Mouse (Mus musculus): ENCODE measurements around the gene Dda1. TPM values are rescaled to one million over a fixed set of nuclear protein-coding genes. Genes with fewer than 3 reads are reported as not detected.

Dda1 gene
- polyA plus RNA-seq, 1 experiment: 18.8 TPM

- H3K4me3 ChIP-seq (replicated peaks; ENCODE audit: control insufficient read depth, low read depth, low read length): peak within 1 kb of the TSS; percentile 83
- under 1% methylated on average over 59 of the region's 59 CpGs for WGBS
- peak within 1 kb of the TSS; percentile 45 for H3K27ac ChIP-seq (ENCODE audit: control insufficient read depth, insufficient read depth, low read depth, low read length, poor library complexity)
- H3K4me1 ChIP-seq (ENCODE audit: control insufficient read depth, insufficient read depth, low read length): peaks cover 2% of the 10 kb centered on the region; the same call in 1 of the 2 replicates
- TF ChIP-seq CTCF (IDR thresholded peaks at IDR 0.05; ENCODE audit: control insufficient read depth, insufficient read depth, low read length) (peak; percentile 93), POLR2A (IDR thresholded peaks at IDR 0.05; ENCODE audit: borderline replicate concordance, control insufficient read depth, low read depth, low read length) (peak; percentile 45; the same call in 1 of the 2 replicates)
Observed at GRCm38 (mm10) chr8:71464513-71465500, 4.2 kb upstream of the Dda1 start, which contains the start of gene Mrpl34. Gene Mrpl34 (plus strand): TSS chr8:71464959.

DNA sequence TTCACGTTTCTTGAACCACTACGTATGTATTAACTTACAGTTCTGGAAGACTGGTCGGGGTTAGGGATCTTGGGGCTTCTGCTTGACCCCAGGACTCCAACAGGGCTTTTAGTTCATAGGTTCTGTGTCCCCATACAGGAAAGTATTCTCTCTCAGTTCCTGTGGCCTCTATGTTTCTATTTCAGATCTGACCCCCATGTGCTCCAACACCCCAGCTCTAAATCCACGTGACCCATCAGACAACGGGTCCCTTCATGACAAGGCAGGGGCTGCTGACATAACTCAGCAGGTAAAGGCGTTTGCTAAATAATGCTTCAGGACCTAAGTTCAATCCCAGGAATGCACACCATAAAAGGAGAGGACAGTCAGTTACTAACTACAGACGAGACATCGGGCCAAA lies 3.3 kb upstream of the Dda1 start:
- no peak for TF ChIP-seq CTCF (IDR thresholded peaks at IDR 0.05; ENCODE audit: control insufficient read depth, insufficient read depth, low read length)
- no peak for TF ChIP-seq POLR2A (IDR thresholded peaks at IDR 0.05; ENCODE audit: borderline replicate concordance, control insufficient read depth, low read depth, low read length)
- Histone ChIP-seq H3K4me3 (replicated peaks; ENCODE audit: control insufficient read depth, low read depth, low read length) (no peak overlapping the region), H3K4me1 (ENCODE audit: control insufficient read depth, insufficient read depth, low read length) (peaks cover 2% of the 10 kb centered on the region; the same call in 1 of the 2 replicates), H3K27ac (ENCODE audit: control insufficient read depth, insufficient read depth, low read depth, low read length, poor library complexity) (no peak overlapping the region)
- WGBS: 79% methylated on average over 8 of the region's 8 CpGs

DNA sequence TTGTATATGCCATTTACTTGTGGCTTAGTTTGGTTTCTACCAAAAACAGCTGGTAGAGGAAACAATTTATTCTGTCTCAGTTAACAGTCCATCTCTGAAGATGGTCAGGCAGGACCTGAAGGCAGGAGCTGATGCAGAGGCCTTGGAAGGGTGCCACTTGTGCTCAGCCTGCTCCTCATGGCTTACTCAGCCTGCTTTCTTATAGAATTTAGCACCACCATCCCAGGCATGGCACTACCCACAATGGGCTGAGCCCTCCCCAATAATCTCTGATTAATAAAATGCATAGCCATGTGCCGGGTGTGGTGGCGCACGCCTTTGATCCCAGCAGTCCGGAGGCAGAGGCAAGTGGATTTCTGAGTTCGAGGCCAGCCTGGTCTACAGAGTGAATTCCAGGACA lies 2.8 kb upstream of the Dda1 start:
- Histone ChIP-seq H3K4me1 (ENCODE audit: control insufficient read depth, insufficient read depth, low read length) (peaks cover 2% of the 10 kb centered on the region; the same call in 1 of the 2 replicates), H3K4me3 (replicated peaks; ENCODE audit: control insufficient read depth, low read depth, low read length) (no peak overlapping the region), H3K27ac (ENCODE audit: control insufficient read depth, insufficient read depth, low read depth, low read length, poor library complexity) (no peak overlapping the region)
- TF ChIP-seq POLR2A (IDR thresholded peaks at IDR 0.05; ENCODE audit: borderline replicate concordance, control insufficient read depth, low read depth, low read length) (no peak), CTCF (IDR thresholded peaks at IDR 0.05; ENCODE audit: control insufficient read depth, insufficient read depth, low read length) (no peak)
- 95% methylated on average over 5 of the region's 5 CpGs for WGBS

DNA sequence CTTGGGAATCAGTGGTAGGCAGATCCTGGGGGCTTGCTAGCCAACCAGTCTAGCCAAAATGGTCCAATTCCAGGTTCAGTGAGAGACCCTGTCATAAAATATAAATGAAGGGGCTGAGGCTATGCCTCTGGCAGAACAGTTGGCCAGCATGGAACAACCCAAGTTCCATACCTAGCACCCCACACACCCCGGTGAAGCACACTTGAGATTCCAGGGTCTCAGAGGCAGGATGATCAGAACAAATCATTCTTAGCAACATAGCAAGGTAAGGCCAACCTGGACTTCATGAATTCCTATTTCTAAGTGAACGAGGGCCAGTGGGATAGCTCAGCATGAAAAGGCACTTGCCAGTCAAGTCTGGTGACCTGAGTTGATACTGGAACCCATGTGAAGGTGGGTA lies 1.8 kb upstream of the Dda1 start:
- H3K4me1 ChIP-seq (ENCODE audit: control insufficient read depth, insufficient read depth, low read length): peaks cover 2% of the 10 kb centered on the region; the same call in 1 of the 2 replicates
- 93% methylated on average over 2 of the region's 2 CpGs for WGBS
- H3K4me3 ChIP-seq (replicated peaks; ENCODE audit: control insufficient read depth, low read depth, low read length): no peak overlapping the region

DNA sequence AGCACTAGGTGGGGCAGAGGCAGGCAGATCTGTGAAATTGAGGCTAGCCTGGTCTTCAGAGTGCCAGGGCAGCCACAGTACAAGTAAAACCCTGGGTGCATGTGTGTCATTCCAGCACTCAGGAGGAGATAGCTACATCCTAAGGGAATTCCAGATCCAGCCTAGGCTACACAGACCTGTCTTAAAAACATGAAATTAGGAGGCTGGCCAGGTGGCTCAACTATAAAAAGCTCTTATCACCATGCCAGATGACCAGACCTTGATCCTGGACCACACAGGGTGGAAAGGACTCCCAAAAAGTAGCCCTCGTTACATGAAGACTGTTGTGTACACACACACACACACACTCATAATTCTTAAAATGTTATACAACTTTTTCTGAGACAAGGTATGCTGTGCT lies 998 bp upstream of the Dda1 start:
- Histone ChIP-seq H3K27ac (ENCODE audit: control insufficient read depth, insufficient read depth, low read depth, low read length, poor library complexity) (no peak overlapping the region), H3K4me1 (ENCODE audit: control insufficient read depth, insufficient read depth, low read length) (peaks cover 2% of the 10 kb centered on the region; the same call in 1 of the 2 replicates), H3K4me3 (replicated peaks; ENCODE audit: control insufficient read depth, low read depth, low read length) (no peak overlapping the region)
- WGBS: 85% methylated on average over 1 of the region's 1 CpGs
- TF ChIP-seq POLR2A (IDR thresholded peaks at IDR 0.05; ENCODE audit: borderline replicate concordance, control insufficient read depth, low read depth, low read length) (no peak), CTCF (IDR thresholded peaks at IDR 0.05; ENCODE audit: control insufficient read depth, insufficient read depth, low read length) (no peak)

More for the DNA sequence above, 1.8 kb upstream of the Dda1 start:
- no peak overlapping the region for H3K27ac ChIP-seq (ENCODE audit: control insufficient read depth, insufficient read depth, low read depth, low read length, poor library complexity)
- TF ChIP-seq CTCF (IDR thresholded peaks at IDR 0.05; ENCODE audit: control insufficient read depth, insufficient read depth, low read length): no peak
- no peak for TF ChIP-seq POLR2A (IDR thresholded peaks at IDR 0.05; ENCODE audit: borderline replicate concordance, control insufficient read depth, low read depth, low read length)

GRCm38 (mm10) chr8:71469411-71469810 lies 412 bp downstream of the Dda1 start:
- no peaks in the 10 kb centered on the region; the same call in 1 of the 2 replicates for H3K4me1 ChIP-seq (ENCODE audit: control insufficient read depth, insufficient read depth, low read length)
- under 1% methylated on average over 23 of the region's 24 CpGs for WGBS
- H3K27ac ChIP-seq (ENCODE audit: control insufficient read depth, insufficient read depth, low read depth, low read length, poor library complexity): 0 out of 2 replicates have a peak overlapping the region, but pooled peaks have one; percentile 29
- H3K4me3 ChIP-seq (replicated peaks; ENCODE audit: control insufficient read depth, low read depth, low read length): peak overlapping the region; percentile 81
- TF ChIP-seq CTCF (IDR thresholded peaks at IDR 0.05; ENCODE audit: control insufficient read depth, insufficient read depth, low read length): no peak
- no peak for TF ChIP-seq POLR2A (IDR thresholded peaks at IDR 0.05; ENCODE audit: borderline replicate concordance, control insufficient read depth, low read depth, low read length)

DNA sequence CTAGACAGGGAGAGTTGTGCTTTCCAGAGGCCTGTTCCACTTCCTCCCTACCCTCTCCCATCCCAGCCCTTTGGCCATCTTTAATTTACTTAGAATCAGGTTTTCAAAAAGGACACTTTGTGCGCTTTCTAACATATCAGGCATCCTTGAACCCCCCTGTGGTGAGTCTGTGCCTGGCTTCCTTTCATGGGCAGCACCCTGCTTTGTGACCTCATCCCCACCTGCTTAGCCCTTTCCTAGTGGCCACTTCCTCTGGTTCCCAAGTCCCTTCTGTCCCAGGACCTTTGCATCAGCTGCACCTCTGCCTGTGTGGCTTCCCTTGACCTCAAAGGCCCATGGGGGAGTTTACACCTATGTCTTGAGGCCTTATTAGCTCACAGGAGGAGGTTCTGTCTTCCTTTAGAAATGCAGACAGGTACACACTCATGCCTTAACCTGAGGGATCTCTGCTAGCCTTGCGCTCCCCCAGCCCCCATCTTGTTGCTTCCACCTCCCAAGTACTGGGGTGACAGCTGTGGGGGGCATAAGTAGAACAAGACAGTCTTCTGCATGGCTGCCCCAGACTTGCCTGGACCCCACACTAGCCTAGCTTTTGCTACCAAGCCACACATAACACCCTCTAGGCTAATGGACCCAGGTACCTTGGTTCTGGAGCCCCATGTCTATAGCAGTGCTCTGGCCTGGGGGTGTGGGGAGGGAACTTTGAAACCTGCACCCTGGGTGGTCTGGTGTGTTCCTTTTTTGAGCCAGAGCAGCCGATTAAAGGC lies 1.3 kb downstream of the Dda1 start:
- WGBS: 77% methylated on average over 3 of the region's 3 CpGs
- no peak for TF ChIP-seq POLR2A (IDR thresholded peaks at IDR 0.05; ENCODE audit: borderline replicate concordance, control insufficient read depth, low read depth, low read length)
- TF ChIP-seq CTCF (IDR thresholded peaks at IDR 0.05; ENCODE audit: control insufficient read depth, insufficient read depth, low read length): no peak
- Histone ChIP-seq H3K27ac (ENCODE audit: control insufficient read depth, insufficient read depth, low read depth, low read length, poor library complexity) (no peak overlapping the region), H3K4me3 (replicated peaks; ENCODE audit: control insufficient read depth, low read depth, low read length) (peak overlapping the region; percentile 81), H3K4me1 (ENCODE audit: control insufficient read depth, insufficient read depth, low read length) (no peaks in the 10 kb centered on the region; the same call in 1 of the 2 replicates)

DNA sequence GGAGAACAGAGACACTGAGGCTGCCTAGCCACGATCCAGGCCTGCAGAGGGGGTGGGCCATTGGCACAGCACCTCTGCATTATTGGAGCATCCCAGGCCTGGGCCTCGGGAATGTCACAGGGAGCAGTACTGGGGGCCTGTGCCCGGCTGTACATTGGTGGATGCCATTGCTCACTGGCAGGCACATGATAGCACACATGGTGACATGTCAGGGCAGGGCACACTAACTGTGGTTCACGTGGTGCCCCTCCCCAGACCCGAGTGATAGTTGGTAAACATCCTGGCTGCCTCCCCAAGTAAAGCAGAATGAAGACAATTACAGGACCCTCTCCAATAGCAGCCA lies 1.9 kb downstream of the Dda1 start:
- H3K27ac ChIP-seq (ENCODE audit: control insufficient read depth, insufficient read depth, low read depth, low read length, poor library complexity): no peak overlapping the region
- no peak for TF ChIP-seq POLR2A (IDR thresholded peaks at IDR 0.05; ENCODE audit: borderline replicate concordance, control insufficient read depth, low read depth, low read length)
- no peak for TF ChIP-seq CTCF (IDR thresholded peaks at IDR 0.05; ENCODE audit: control insufficient read depth, insufficient read depth, low read length)
- H3K4me3 ChIP-seq (replicated peaks; ENCODE audit: control insufficient read depth, low read depth, low read length): no peak overlapping the region
- 74% methylated on average over 5 of the region's 5 CpGs for WGBS
- no peaks in the 10 kb centered on the region; the same call in 1 of the 2 replicates for H3K4me1 ChIP-seq (ENCODE audit: control insufficient read depth, insufficient read depth, low read length)
